Mouse (Mus musculus) spleen, adult 2 months (tissue): ENCODE measurements around the gene Mroh2b. TPM values are rescaled to one million over a fixed set of nuclear protein-coding genes. Genes with fewer than 3 reads are reported as not detected.

Source experiments
- DNase-seq, 2 experiments: peaks; one replicate each; pipeline versions ENCODE4 v3.0.0 to v3.0.0-alpha.2; 2012 to 2021; ENCODE audit warnings: low spot score in 2 of 2, low read depth in 1 of 2
- H3K27ac ChIP-seq: fragments of 200-500 bp; 2 replicates; pipeline ENCODE4 v1.5.1; 2012; ENCODE audit warnings: low read length, inconsistent platforms; ENCODE audit not compliant: insufficient read depth
- H3K27me3 ChIP-seq: fragments of 200-500 bp; 2 replicates; pipeline ENCODE4 v1.6.1; 2012; ENCODE audit warnings: mild to moderate bottlenecking, moderate library complexity, low read length, inconsistent platforms; ENCODE audit not compliant: control insufficient read depth, insufficient read depth
- H3K36me3 ChIP-seq: fragments of 200-500 bp; 2 replicates; pipeline ENCODE4 v1.6.1; 2012; ENCODE audit warnings: mild to moderate bottlenecking, low read length, inconsistent platforms; ENCODE audit not compliant: control insufficient read depth, insufficient read depth
- H3K4me1 ChIP-seq: fragments of 200-500 bp; 2 replicates; pipeline ENCODE4 v1.6.1; 2011; ENCODE audit warnings: inconsistent platforms; ENCODE audit not compliant: control insufficient read depth, insufficient read depth, insufficient read length
- H3K4me3 ChIP-seq: fragments of 200-500 bp; 2 replicates; pipeline ENCODE4 v1.5.1; 2011; ENCODE audit warnings: mild to moderate bottlenecking, inconsistent platforms; ENCODE audit not compliant: insufficient read depth, insufficient read length; ENCODE audit errors: extremely low read depth
- CTCF ChIP-seq: fragments of 200-500 bp; IDR thresholded peaks from 2 replicates; pipeline ENCODE4 v1.5.1; 2011; ENCODE audit warnings: mild to moderate bottlenecking, inconsistent platforms; ENCODE audit not compliant: insufficient read depth, insufficient read length, insufficient replicate concordance; ENCODE audit errors: extremely low read depth
- POLR2A ChIP-seq: fragments of 200-500 bp; IDR thresholded peaks from 2 replicates; pipeline ENCODE4 v1.6.1; 2011; ENCODE audit warnings: low read depth, low read length, inconsistent platforms
- WGBS: fragments of 180-500 bp; shearing (Covaris S2); methylation state at CpG from one replicate; pipeline ENCODE4 v1.1.7; 2018; 5-methylcytosine and 5-hydroxymethylcytosine counted together
- polyA plus RNA-seq: library from polyadenylated mRNA; depleted of rRNA; stranded (reverse); fragments of >200 nt; gene quantifications from 2 replicates; pipeline ENCODE4 v1.2.3, GENCODE M21; 2012; rRNA removed

The Mroh2b gene
- polyA plus RNA-seq, result not detected in 2 replicates

DNA sequence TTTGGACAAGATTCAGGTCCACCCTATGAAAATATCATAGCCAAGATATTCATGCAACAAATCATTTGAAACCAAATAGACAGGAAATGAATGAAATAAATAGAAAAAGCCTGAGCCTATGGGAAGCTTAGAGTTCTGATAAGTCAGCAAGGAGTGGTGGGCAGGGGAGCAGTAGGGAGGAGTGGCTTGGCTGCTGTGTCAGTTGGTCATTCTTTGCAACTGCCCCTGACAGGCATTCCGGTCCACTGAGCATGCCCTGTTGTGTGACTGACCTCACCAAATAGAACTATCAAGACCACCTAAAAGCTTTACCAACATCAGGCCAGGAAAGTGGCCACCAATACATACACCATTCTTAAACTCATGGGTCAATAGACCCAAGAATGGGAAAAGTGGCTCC is at the start of gene Mroh2b:
Gene Mroh2b, plus strand, starts transcription at position 301 of the 400 bp plus-strand sequence.
- Histone ChIP-seq H3K27ac (no peak within 1 kb of the TSS), H3K36me3 (no peaks in the 10 kb centered on the region), H3K4me1 (no peaks in the 10 kb centered on the region), H3K27me3 (no peaks in the 10 kb centered on the region), H3K4me3 (no peak within 1 kb of the TSS)
- TF ChIP-seq POLR2A, result no peak
- TF ChIP-seq CTCF, result no peak
- no peak for DNase-seq
- WGBS, result 85% methylated on average over 1 of the region's 1 CpGs

DNA sequence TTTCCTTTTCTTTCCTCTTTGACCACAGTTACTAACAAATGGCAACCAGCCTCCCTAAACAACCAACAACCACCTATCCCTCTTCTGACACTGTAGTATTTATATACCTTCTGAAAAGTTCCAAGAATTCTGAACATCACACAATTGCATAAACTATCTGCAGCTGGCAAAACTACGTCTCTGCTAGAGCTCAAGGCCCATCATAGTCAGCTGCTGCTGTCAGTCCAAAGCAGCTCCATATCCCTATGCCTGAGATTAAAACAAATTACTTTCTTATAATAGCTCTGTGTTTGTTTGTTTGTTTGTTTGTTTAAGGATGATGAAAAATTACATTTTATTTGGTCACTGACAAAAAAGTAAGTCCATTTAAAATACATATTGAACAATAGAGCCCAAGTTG is 48.5 kb upstream of the Mroh2b start:
- WGBS, result 90% methylated on average over 1 of the region's 1 CpGs
- TF ChIP-seq CTCF (no peak), POLR2A (no peak)

DNA sequence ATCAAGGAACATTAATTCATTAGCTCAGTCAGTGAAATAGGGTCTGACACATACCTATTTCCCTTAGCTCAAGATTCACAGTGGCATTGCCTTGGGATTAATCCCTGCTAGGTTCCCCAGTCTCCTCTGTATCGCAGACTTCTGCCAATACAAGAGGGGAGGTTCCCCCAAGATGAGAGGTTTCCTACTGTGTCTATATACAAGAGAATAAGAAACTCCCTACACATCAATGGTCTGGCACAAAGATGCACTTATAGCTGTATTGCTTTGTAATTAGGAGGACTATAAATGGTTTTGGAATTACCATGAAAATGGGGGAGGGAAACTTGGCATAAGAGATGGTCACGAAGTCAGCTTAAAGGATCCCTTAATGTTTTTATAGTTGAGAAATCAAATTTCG is 3.6 kb upstream of the Mroh2b start:
- 74% methylated on average over 3 of the region's 3 CpGs for WGBS
- no peaks in the 10 kb centered on the region for H3K27me3 ChIP-seq
- no peak for DNase-seq
- H3K4me3 ChIP-seq, result no peak overlapping the region
- H3K4me1 ChIP-seq, result no peaks in the 10 kb centered on the region
- H3K27ac ChIP-seq, result no peak overlapping the region
- no peak for TF ChIP-seq CTCF
- TF ChIP-seq POLR2A, result no peak
- H3K36me3 ChIP-seq, result no peaks in the 10 kb centered on the region

More for the DNA sequence above, 48.5 kb upstream of the Mroh2b start:
- no peaks in the 10 kb centered on the region for H3K36me3 ChIP-seq
- H3K4me3 ChIP-seq, result no peak overlapping the region
- H3K4me1 ChIP-seq, result no peaks in the 10 kb centered on the region
- no peak for DNase-seq
- H3K27ac ChIP-seq, result no peak overlapping the region
- no peaks in the 10 kb centered on the region for H3K27me3 ChIP-seq

DNA sequence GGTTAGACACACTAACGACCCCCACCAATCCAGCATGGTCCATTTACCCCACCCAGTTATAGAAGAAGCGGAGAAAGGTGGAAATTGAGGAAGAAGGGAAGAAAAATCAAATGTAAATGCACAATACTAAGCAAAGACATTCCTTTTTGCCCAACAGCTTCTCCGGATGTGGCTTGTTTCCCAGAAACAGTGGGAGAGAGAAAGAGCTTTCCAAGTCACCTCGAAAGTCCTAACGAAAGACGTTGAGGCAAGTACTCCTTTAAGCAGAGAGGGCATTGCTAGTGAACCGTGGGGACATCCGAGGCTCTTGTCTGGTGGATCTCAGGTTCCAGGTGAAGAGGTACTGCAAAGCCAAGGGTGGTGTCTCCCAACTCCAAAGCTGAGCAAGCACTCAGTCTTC is 36.2 kb downstream of the Mroh2b start:
- DNase-seq, result no peak
- WGBS, result 85% methylated on average over 8 of the region's 8 CpGs
- Histone ChIP-seq H3K27ac (no peak overlapping the region), H3K4me3 (no peak overlapping the region), H3K4me1 (no peaks in the 10 kb centered on the region), H3K27me3 (no peaks in the 10 kb centered on the region), H3K36me3 (no peaks in the 10 kb centered on the region)
- no peak for TF ChIP-seq POLR2A
- no peak for TF ChIP-seq CTCF

DNA sequence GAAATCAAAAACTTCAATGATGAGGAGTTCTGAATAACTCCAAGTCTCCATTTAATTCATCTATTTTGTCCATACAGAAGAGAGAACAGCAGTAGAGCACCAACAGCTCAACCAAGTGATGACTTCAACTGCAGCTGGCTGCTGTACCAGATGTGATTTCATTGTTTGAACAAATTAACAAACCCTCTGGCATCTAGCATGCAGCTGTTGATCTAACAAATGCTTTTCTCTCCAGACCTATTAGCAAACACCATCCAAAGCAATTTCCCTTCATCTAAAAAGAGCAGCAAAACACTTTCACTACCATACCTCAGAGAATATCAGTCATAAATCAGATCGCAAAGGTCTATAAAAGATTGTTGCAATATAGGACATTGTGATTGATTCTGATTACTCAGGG is 74.8 kb downstream of the Mroh2b start:
- Histone ChIP-seq H3K27ac (no peak overlapping the region), H3K4me3 (no peak overlapping the region), H3K36me3 (no peaks in the 10 kb centered on the region), H3K27me3 (no peaks in the 10 kb centered on the region), H3K4me1 (no peaks in the 10 kb centered on the region)
- DNase-seq, result no peak
- TF ChIP-seq CTCF, result no peak
- TF ChIP-seq POLR2A, result no peak
- WGBS, result 96% methylated on average over 1 of the region's 1 CpGs

DNA sequence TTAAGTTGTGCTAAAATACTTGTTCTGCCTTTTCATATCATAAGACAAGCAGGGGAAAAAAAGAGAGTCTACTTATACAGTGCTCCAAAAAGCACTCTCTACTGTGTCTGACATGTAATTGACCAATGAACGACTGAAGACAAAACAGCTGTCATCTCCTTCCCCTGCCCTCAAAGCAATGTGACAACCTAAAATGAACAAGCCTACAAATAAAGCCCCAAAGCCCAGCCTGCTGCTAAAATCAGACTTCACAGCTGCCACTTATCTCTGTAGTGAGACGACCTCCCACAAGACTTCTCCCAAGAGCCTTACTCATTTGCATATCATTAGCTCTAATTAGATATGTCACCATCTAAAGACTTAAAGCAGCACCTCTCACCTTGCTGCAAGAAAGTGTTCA is 104.4 kb downstream of the Mroh2b start:
- no peak overlapping the region for H3K4me3 ChIP-seq
- H3K27me3 ChIP-seq, result no peaks in the 10 kb centered on the region
- no peaks in the 10 kb centered on the region for H3K36me3 ChIP-seq
- no peak overlapping the region for H3K27ac ChIP-seq
- 58% methylated on average over 2 of the region's 2 CpGs for WGBS
- H3K4me1 ChIP-seq, result no peaks in the 10 kb centered on the region
- no peak for DNase-seq
- TF ChIP-seq POLR2A (no peak), CTCF (no peak)

DNA sequence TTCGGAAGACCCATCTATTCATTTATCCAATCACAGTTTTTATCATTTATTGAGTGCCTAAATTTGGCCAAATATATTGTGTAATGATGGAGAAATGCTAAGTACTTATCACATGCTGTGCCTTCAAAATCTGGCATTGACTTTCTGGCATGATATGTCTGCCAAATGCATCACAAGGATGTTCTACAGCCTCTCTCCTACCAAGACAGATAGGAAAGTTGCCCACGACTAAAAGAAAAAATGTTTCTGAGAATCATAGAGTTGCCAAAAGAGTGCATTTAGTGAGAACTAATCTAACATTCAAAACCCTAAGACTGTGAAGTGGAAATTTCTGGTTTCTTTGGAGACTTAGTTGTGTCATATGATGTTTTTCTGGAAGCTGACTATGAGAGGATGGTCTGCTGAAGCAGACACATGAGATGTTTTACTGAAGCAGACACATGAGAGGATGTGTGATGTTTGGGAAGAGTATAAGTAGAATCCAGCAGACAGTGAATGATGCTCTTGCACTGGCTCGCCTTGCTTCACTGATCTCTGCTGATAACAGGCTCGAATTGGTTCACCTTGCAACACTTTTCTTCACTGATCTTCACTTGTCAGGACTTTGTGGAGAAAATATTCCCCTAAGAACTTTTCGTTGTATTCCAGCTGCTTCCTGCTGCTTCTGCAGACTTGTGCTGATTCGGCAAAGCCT is 105.1 kb downstream of the Mroh2b start:
- TF ChIP-seq POLR2A, result no peak
- no peak for TF ChIP-seq CTCF
- no peak for DNase-seq
- no peak overlapping the region for H3K27ac ChIP-seq
- WGBS, result 71% methylated on average over 6 of the region's 6 CpGs
- no peak overlapping the region for H3K4me3 ChIP-seq
- H3K27me3 ChIP-seq, result no peaks in the 10 kb centered on the region
- no peaks in the 10 kb centered on the region for H3K36me3 ChIP-seq
- H3K4me1 ChIP-seq, result no peaks in the 10 kb centered on the region
